Mouse (Mus musculus) G1E (cell line): ENCODE results near the gene Ubxn11. TPM values are rescaled to one million over a fixed set of nuclear protein-coding genes. Genes with fewer than 3 reads are reported as not detected.

Experiments
- ATAC-seq: 2 replicates; pipeline ENCODE4 v1.8.0; 2016; ENCODE audit warnings: mild to moderate bottlenecking; ENCODE audit not compliant: insufficient number of reproducible peaks, poor library complexity, low FRiP score, severe bottlenecking; ENCODE audit errors: extremely low read depth
- DNase-seq: peaks from one replicate; pipeline ENCODE4 v3.0.0; 2012; ENCODE audit warnings: low spot score
- H3K27me3 ChIP-seq: 2 replicates; pipeline ENCODE4 v1.6.1; 2012; ENCODE audit warnings: mild to moderate bottlenecking, low read length, inconsistent platforms; ENCODE audit not compliant: insufficient read depth
- H3K36me3 ChIP-seq: replicated peaks from 2 replicates; pipeline ENCODE3; 2012; ENCODE audit warnings: mild to moderate bottlenecking, inconsistent platforms
- H3K4me1 ChIP-seq: 2 replicates; pipeline ENCODE4 v1.6.1; 2012; ENCODE audit warnings: low read depth, low read length, inconsistent platforms, mixed read lengths; ENCODE audit not compliant: insufficient read depth
- H3K4me3 ChIP-seq: 2 replicates; pipeline ENCODE4 v1.5.1; 2012; ENCODE audit warnings: low read depth, mild to moderate bottlenecking, inconsistent platforms, low read length, moderate library complexity, mixed read lengths
- H3K9me3 ChIP-seq: replicated peaks from 2 replicates; pipeline ENCODE4 v1.6.1; 2012; ENCODE audit warnings: inconsistent platforms
- CTCF ChIP-seq: IDR thresholded peaks from 2 replicates; pipeline ENCODE4 v1.5.1; 2012; ENCODE audit warnings: low read depth, low read length, inconsistent platforms, mixed read lengths
- GATA1 ChIP-seq: IDR thresholded peaks from 2 replicates; pipeline ENCODE4 v1.6.1; 2012; ENCODE audit warnings: borderline replicate concordance, low read length, inconsistent platforms, mixed read lengths
- GATA2 ChIP-seq: IDR thresholded peaks from 2 replicates; pipeline ENCODE4 v1.6.1; 2012; ENCODE audit warnings: low read depth, low read length, inconsistent platforms, borderline replicate concordance
- POLR2AphosphoS5 ChIP-seq: IDR thresholded peaks from 2 replicates; pipeline ENCODE4 v1.6.1; 2012; ENCODE audit warnings: low read depth, low read length, inconsistent platforms; ENCODE audit not compliant: insufficient replicate concordance
- TAL1 ChIP-seq: conservative IDR thresholded peaks from 2 replicates; pipeline ENCODE4 v1.6.1; 2012; ENCODE audit warnings: low read depth, low read length, inconsistent platforms, mixed read lengths
- polyA plus RNA-seq: library from polyadenylated mRNA; stranded (reverse); fragments of >175 nt; gene quantifications from 2 replicates; pipeline ENCODE4 v1.2.3, GENCODE M21; 2012
- total RNA-seq, 2 experiments: library from RNA; stranded (forward) in 1 of 2; stranded (reverse) in 1 of 2; fragments of 200-1000 nt in 1 of 2; fragments of >200 nt in 1 of 2; fragmentation: Nextera tagmentation in 1 of 2; gene quantifications; 2 replicates each; pipeline ENCODE4 v1.2.3; 2014 to 2017

Ubxn11 gene
- total and polyA plus RNA-seq, 3 experiments = 3.4 to 13.8 (median 13.2) TPM

- ATAC-seq (no peak), DNase-seq (no peak)
- TF ChIP-seq GATA1 = no peak
- TF ChIP-seq TAL1 = no peak
- TF ChIP-seq POLR2AphosphoS5 = no peak
- TF ChIP-seq CTCF = no peak
- no peak for TF ChIP-seq GATA2
- Histone ChIP-seq H3K27me3 (no peaks in the 10 kb centered on the region), H3K36me3 (peaks cover 54% of the 10 kb centered on the region), H3K4me1 (peaks cover 19% of the 10 kb centered on the region), H3K4me3 (no peak overlapping the region), H3K9me3 (no peaks in the 10 kb centered on the region)
These were observed 64.5 kb downstream of the Ubxn11 start for GRCm38 (mm10) chr4:134166906-134167305.

GRCm38 (mm10) chr4:134172391-134172790 lies 70.0 kb downstream of the Ubxn11 start:
- H3K27me3 ChIP-seq = no peaks in the 10 kb centered on the region
- H3K4me3 ChIP-seq = no peak overlapping the region
- peaks cover 62% of the 10 kb centered on the region for H3K36me3 ChIP-seq
- ATAC-seq (no peak), DNase-seq (no peak)
- H3K4me1 ChIP-seq = peaks cover 2% of the 10 kb centered on the region; the same call in 1 of the 2 replicates
- TF ChIP-seq GATA2 (no peak), CTCF (no peak)
- no peaks in the 10 kb centered on the region for H3K9me3 ChIP-seq

Other genes starting within 250 kb of the Ubxn11 start
- gene Rps6ka1, start 214.8 kb upstream of the Ubxn11 start, total RNA-seq (2014; fragmentation: Nextera tagmentation) = 27.3 and 29.6 TPM in 2 replicates
- 29.7 and 35.9 TPM in 2 replicates for gene Rps6ka1, start 214.8 kb upstream of the Ubxn11 start, total RNA-seq (2017)
- 22.3 and 27.4 TPM in 2 replicates for gene Rps6ka1, start 214.8 kb upstream of the Ubxn11 start, polyA plus RNA-seq
- 313 and 359 TPM in 2 replicates for gene Hmgn2, start 133.9 kb upstream of the Ubxn11 start, total RNA-seq (2014; fragmentation: Nextera tagmentation)
- gene Hmgn2, start 133.9 kb upstream of the Ubxn11 start, total RNA-seq (2017) = 127 and 148 TPM in 2 replicates
- 595 and 658 TPM in 2 replicates for gene Hmgn2, start 133.9 kb upstream of the Ubxn11 start, polyA plus RNA-seq
- 21.1 and 21.7 TPM in 2 replicates for gene Dhdds, start 101.7 kb upstream of the Ubxn11 start, total RNA-seq (2014; fragmentation: Nextera tagmentation)
- 12.5 and 13.4 TPM in 2 replicates for gene Dhdds, start 101.7 kb upstream of the Ubxn11 start, total RNA-seq (2017)
- gene Dhdds, start 101.7 kb upstream of the Ubxn11 start, polyA plus RNA-seq = 14.5 and 14.9 TPM in 2 replicates
- gene Lin28a, start 83.7 kb upstream of the Ubxn11 start, total RNA-seq (2014; fragmentation: Nextera tagmentation) = not detected in 2 replicates
- 0.06 and 0.11 TPM in 2 replicates for gene Lin28a, start 83.7 kb upstream of the Ubxn11 start, total RNA-seq (2017)
- not detected in 2 replicates for gene Lin28a, start 83.7 kb upstream of the Ubxn11 start, polyA plus RNA-seq
- gene Zfp683, start 48.7 kb upstream of the Ubxn11 start, total RNA-seq (2014; fragmentation: Nextera tagmentation) = not detected in 2 replicates
- not detected in 2 replicates for gene Zfp683, start 48.7 kb upstream of the Ubxn11 start, total RNA-seq (2017)
- gene Zfp683, start 48.7 kb upstream of the Ubxn11 start, polyA plus RNA-seq = not detected in 2 replicates
- gene Crybg2, start 41.8 kb upstream of the Ubxn11 start, total RNA-seq (2014; fragmentation: Nextera tagmentation) = 0.29 TPM in 1 of 2 replicates, not detected in the other
- gene Crybg2, start 41.8 kb upstream of the Ubxn11 start, total RNA-seq (2017) = 0.12 and 0.60 TPM in 2 replicates
- 0.46 and 0.83 TPM in 2 replicates for gene Crybg2, start 41.8 kb upstream of the Ubxn11 start, polyA plus RNA-seq
- gene Cd52, start 7.5 kb upstream of the Ubxn11 start, total RNA-seq (2014; fragmentation: Nextera tagmentation) = 1.7 and 2.0 TPM in 2 replicates
- 17.5 and 21.1 TPM in 2 replicates for gene Cd52, start 7.5 kb upstream of the Ubxn11 start, total RNA-seq (2017)
- gene Cd52, start 7.5 kb upstream of the Ubxn11 start, polyA plus RNA-seq = 1.0 and 1.3 TPM in 2 replicates
- gene Sh3bgrl3, start 26.2 kb downstream of the Ubxn11 start, total RNA-seq (2014; fragmentation: Nextera tagmentation) = 76.6 and 110 TPM in 2 replicates
- 98.4 and 105 TPM in 2 replicates for gene Sh3bgrl3, start 26.2 kb downstream of the Ubxn11 start, total RNA-seq (2017)
- gene Sh3bgrl3, start 26.2 kb downstream of the Ubxn11 start, polyA plus RNA-seq = 111 and 202 TPM in 2 replicates
- gene Cep85, start 84.5 kb downstream of the Ubxn11 start, total RNA-seq (2014; fragmentation: Nextera tagmentation) = 31.4 and 41.7 TPM in 2 replicates
- 47.4 and 64.4 TPM in 2 replicates for gene Cep85, start 84.5 kb downstream of the Ubxn11 start, total RNA-seq (2017)
- gene Cep85, start 84.5 kb downstream of the Ubxn11 start, polyA plus RNA-seq = 54.9 and 81.9 TPM in 2 replicates
- not detected in 2 replicates for gene Gm7534, start 100.4 kb downstream of the Ubxn11 start, total RNA-seq (2014; fragmentation: Nextera tagmentation)
- 0.05 TPM in 1 of 2 replicates, not detected in the other for gene Gm7534, start 100.4 kb downstream of the Ubxn11 start, total RNA-seq (2017)
- gene Gm7534, start 100.4 kb downstream of the Ubxn11 start, polyA plus RNA-seq = not detected in 2 replicates
- not detected in 2 replicates for gene Catsper4, start 124.8 kb downstream of the Ubxn11 start, total RNA-seq (2014; fragmentation: Nextera tagmentation)
- not detected in 2 replicates for gene Catsper4, start 124.8 kb downstream of the Ubxn11 start, total RNA-seq (2017)
- not detected in 2 replicates for gene Catsper4, start 124.8 kb downstream of the Ubxn11 start, polyA plus RNA-seq
- not detected in 2 replicates for gene Cnksr1, start 135.8 kb downstream of the Ubxn11 start, total RNA-seq (2014; fragmentation: Nextera tagmentation)
- gene Cnksr1, start 135.8 kb downstream of the Ubxn11 start, total RNA-seq (2017) = 0.44 TPM in 1 of 2 replicates, not detected in the other
- gene Cnksr1, start 135.8 kb downstream of the Ubxn11 start, polyA plus RNA-seq = 0.03 TPM in 1 of 2 replicates, not detected in the other
- gene E130218I03Rik, start 141.1 kb downstream of the Ubxn11 start, total RNA-seq (2014; fragmentation: Nextera tagmentation) = not detected in 2 replicates
- gene E130218I03Rik, start 141.1 kb downstream of the Ubxn11 start, total RNA-seq (2017) = 0.16 and 0.23 TPM in 2 replicates
- gene E130218I03Rik, start 141.1 kb downstream of the Ubxn11 start, polyA plus RNA-seq = 0.11 and 0.19 TPM in 2 replicates
- 9.0 and 10.2 TPM in 2 replicates for gene Zfp593, start 143.0 kb downstream of the Ubxn11 start, total RNA-seq (2014; fragmentation: Nextera tagmentation)
- 9.8 and 10.7 TPM in 2 replicates for gene Zfp593, start 143.0 kb downstream of the Ubxn11 start, total RNA-seq (2017)
- 41.8 and 52.9 TPM in 2 replicates for gene Zfp593, start 143.0 kb downstream of the Ubxn11 start, polyA plus RNA-seq
- not detected in 2 replicates for gene Gm30191, start 144.4 kb downstream of the Ubxn11 start, total RNA-seq (2014; fragmentation: Nextera tagmentation)
- not detected in 2 replicates for gene Gm30191, start 144.4 kb downstream of the Ubxn11 start, total RNA-seq (2017)
- not detected in 2 replicates for gene Gm30191, start 144.4 kb downstream of the Ubxn11 start, polyA plus RNA-seq
- not detected in 2 replicates for gene Grrp1, start 151.5 kb downstream of the Ubxn11 start, total RNA-seq (2014; fragmentation: Nextera tagmentation)
- not detected in 2 replicates for gene Grrp1, start 151.5 kb downstream of the Ubxn11 start, total RNA-seq (2017)
- gene Grrp1, start 151.5 kb downstream of the Ubxn11 start, polyA plus RNA-seq = not detected in 2 replicates
- 40.5 and 42.9 TPM in 2 replicates for gene Pdik1l, start 185.3 kb downstream of the Ubxn11 start, total RNA-seq (2014; fragmentation: Nextera tagmentation)
- gene Pdik1l, start 185.3 kb downstream of the Ubxn11 start, total RNA-seq (2017) = 43.3 and 53.2 TPM in 2 replicates
- 3.2 and 4.0 TPM in 2 replicates for gene Pdik1l, start 185.3 kb downstream of the Ubxn11 start, polyA plus RNA-seq
- not detected in 2 replicates for gene Trim63, start 212.6 kb downstream of the Ubxn11 start, total RNA-seq (2014; fragmentation: Nextera tagmentation)
- not detected in 2 replicates for gene Trim63, start 212.6 kb downstream of the Ubxn11 start, total RNA-seq (2017)
- gene Trim63, start 212.6 kb downstream of the Ubxn11 start, polyA plus RNA-seq = not detected in 2 replicates
- gene Slc30a2, start 240.6 kb downstream of the Ubxn11 start, total RNA-seq (2014; fragmentation: Nextera tagmentation) = 3.8 and 4.6 TPM in 2 replicates
- 5.6 and 6.1 TPM in 2 replicates for gene Slc30a2, start 240.6 kb downstream of the Ubxn11 start, total RNA-seq (2017)
- gene Slc30a2, start 240.6 kb downstream of the Ubxn11 start, polyA plus RNA-seq = 4.7 and 8.2 TPM in 2 replicates